7 mouse cellular contexts compared by ENCODE assay signal in genomic region chr17:25433617-25434606, GRCm38 (mm10). TPM values are rescaled to one million over a fixed set of nuclear protein-coding genes. Genes with fewer than 3 reads are reported as not detected.
DNase-seq lines count a peak whose midpoint lies in the region; ATAC-seq and TF ChIP-seq lines count a peak whose summit lies in the region.

TSS of gene Cacna1h (minus strand) at chr17:25433783.

- ATAC-seq in forebrain, embryonic 13.5 days: peak; percentile 86
- peak; percentile 89 for ATAC-seq in hindbrain, embryonic 13.5 days (ENCODE audit: low FRiP score)
- peak; percentile 91 for ATAC-seq in midbrain, embryonic 13.5 days

- H3K4me2 ChIP-seq in forebrain, embryonic 13.5 days: peak within 1 kb of the TSS; percentile 96
- peak within 1 kb of the TSS; percentile 72 for H3K4me2 ChIP-seq in hindbrain, embryonic 13.5 days
- peak within 1 kb of the TSS; percentile 87 for H3K4me2 ChIP-seq in midbrain, embryonic 13.5 days (replicated peaks)

- no peak for TF ChIP-seq EP300 in ES-Bruce4 (IDR thresholded peaks at IDR 0.05; ENCODE audit: insufficient read depth, low read depth, low read length)

- no peaks in the 10 kb centered on the region for H3K36me3 ChIP-seq in ES-Bruce4 (ENCODE audit: control insufficient read depth, insufficient read depth, low read length, poor library complexity, severe bottlenecking)
- no peaks in the 10 kb centered on the region for H3K36me3 ChIP-seq in forebrain, embryonic 13.5 days (ENCODE audit: poor library complexity, severe bottlenecking)
- no peaks in the 10 kb centered on the region for H3K36me3 ChIP-seq in hindbrain, embryonic 13.5 days
- no peaks in the 10 kb centered on the region for H3K36me3 ChIP-seq in midbrain, embryonic 13.5 days
- H3K36me3 ChIP-seq in splenic B cell, adult 2 months (ENCODE audit: control insufficient read depth, insufficient read depth, low read length, poor library complexity, severe bottlenecking): no peaks in the 10 kb centered on the region

- H3K4me3 ChIP-seq in ES-Bruce4 (ENCODE audit: low read depth, low read length): peak within 1 kb of the TSS; percentile 65
- H3K4me3 ChIP-seq in forebrain, embryonic 13.5 days: peak within 1 kb of the TSS; percentile 73
- H3K4me3 ChIP-seq in hindbrain, embryonic 13.5 days: peak within 1 kb of the TSS; percentile 80
- peak within 1 kb of the TSS; percentile 81 for H3K4me3 ChIP-seq in midbrain, embryonic 13.5 days (replicated peaks)

- no peak for TF ChIP-seq POLR2A in ES-Bruce4 (IDR thresholded peaks at IDR 0.05; ENCODE audit: insufficient read depth, low read length)

- intact Hi-C loops in left cerebral cortex, postnatal 25 days (cut with DNase I): no loop called here

- H3K9me3 ChIP-seq in ES-Bruce4 (replicated peaks; ENCODE audit: control insufficient read depth, insufficient read depth, low read length, poor library complexity, severe bottlenecking): no peaks in the 10 kb centered on the region
- H3K9me3 ChIP-seq in forebrain, embryonic 13.5 days (replicated peaks): no peaks in the 10 kb centered on the region
- no peaks in the 10 kb centered on the region for H3K9me3 ChIP-seq in hindbrain, embryonic 13.5 days
- no peaks in the 10 kb centered on the region for H3K9me3 ChIP-seq in midbrain, embryonic 13.5 days

- H3K4me1 ChIP-seq in ES-Bruce4 (ENCODE audit: control insufficient read depth, insufficient read depth, low read length): no peaks in the 10 kb centered on the region
- peaks cover 51% of the 10 kb centered on the region for H3K4me1 ChIP-seq in forebrain, embryonic 13.5 days
- peaks cover 52% of the 10 kb centered on the region for H3K4me1 ChIP-seq in hindbrain, embryonic 13.5 days (replicated peaks)
- H3K4me1 ChIP-seq in midbrain, embryonic 13.5 days (replicated peaks): peaks cover 44% of the 10 kb centered on the region

- 1% methylated on average over 85 of the region's 103 CpGs for WGBS in forebrain, embryonic 13.5 days
- WGBS in hindbrain, embryonic 13.5 days: 2% methylated on average over 62 of the region's 103 CpGs
- under 1% methylated on average over 93 of the region's 103 CpGs for WGBS in midbrain, embryonic 13.5 days

- DNase-seq in adrenal gland, adult (ENCODE audit: inconsistent age in 2 of 2, low spot score in 1 of 2): peak; percentile 85 to 92
- peak; percentile 45 to 78 for DNase-seq in left cerebral cortex, postnatal 25 days (ENCODE audit: low spot score in 2 of 2)
- peak; percentile 52 for DNase-seq in splenic B cell, adult 2 months (ENCODE audit: low read depth, low spot score)

- H3K27me3 ChIP-seq in ES-Bruce4 (ENCODE audit: control insufficient read depth, insufficient read depth, low read length, poor library complexity, severe bottlenecking): peaks cover 8% of the 10 kb centered on the region
- peaks cover 62% of the 10 kb centered on the region for H3K27me3 ChIP-seq in forebrain, embryonic 13.5 days
- peaks cover 57% of the 10 kb centered on the region for H3K27me3 ChIP-seq in hindbrain, embryonic 13.5 days
- H3K27me3 ChIP-seq in midbrain, embryonic 13.5 days: peaks cover 43% of the 10 kb centered on the region
- H3K27me3 ChIP-seq in splenic B cell, adult 2 months (ENCODE audit: control insufficient read depth, insufficient read depth, low read length, poor library complexity, severe bottlenecking): no peaks in the 10 kb centered on the region; the same call in 1 of the 2 replicates

- TF ChIP-seq CTCF in ES-Bruce4 (IDR thresholded peaks at IDR 0.05; ENCODE audit: low read depth, low read length): peak; percentile 46

- H3K27ac ChIP-seq in ES-Bruce4 (ENCODE audit: insufficient read depth, low read length): no peak within 1 kb of the TSS
- peak within 1 kb of the TSS; percentile 78 for H3K27ac ChIP-seq in forebrain, embryonic 13.5 days
- H3K27ac ChIP-seq in hindbrain, embryonic 13.5 days: peak within 1 kb of the TSS; percentile 90
- H3K27ac ChIP-seq in midbrain, embryonic 13.5 days: peak within 1 kb of the TSS; percentile 82

- H3K9ac ChIP-seq in ES-Bruce4 (ENCODE audit: low read depth, poor library complexity, severe bottlenecking): peak within 1 kb of the TSS; percentile 21
- H3K9ac ChIP-seq in forebrain, embryonic 13.5 days: peak within 1 kb of the TSS; percentile 89
- peak within 1 kb of the TSS; percentile 94 for H3K9ac ChIP-seq in hindbrain, embryonic 13.5 days
- H3K9ac ChIP-seq in midbrain, embryonic 13.5 days (replicated peaks): peak within 1 kb of the TSS; percentile 90

RNA-seq across cellular contexts. Expression of gene Cacna1h, which starts in this region (rescaled TPM):
- polyA plus RNA-seq in ES-Bruce4 (2011; ENCODE audit: insufficient read depth, insufficient read length, low read depth, missing spikeins): 4.4 and 5.6 TPM in 2 replicates
- 7.9 and 9.1 TPM in 2 replicates for polyA plus RNA-seq in forebrain, embryonic 13.5 days (2015; fragmentation: Nextera tagmentation; extraction: Ambion mirVana)
- 9.7 and 10.2 TPM in 2 replicates for polyA plus RNA-seq in hindbrain, embryonic 13.5 days (2015; fragmentation: Nextera tagmentation; extraction: Ambion mirVana)
- total RNA-seq in left cerebral cortex, postnatal 25 days (2021): 10 to 100 TPM; 39.0 to 39.5 TPM
- polyA plus RNA-seq in midbrain, embryonic 13.5 days (2015; fragmentation: Nextera tagmentation; extraction: Ambion mirVana): 8.6 and 11.5 TPM in 2 replicates

Comparison
In these comparisons a context has a peak if more than half of its experiments do, and no peak if none do; other contexts are left out.
1. H3K9ac ChIP-seq: peak in every context shown above with its lines; median percentile 94 in hindbrain, embryonic 13.5 days; 90 in midbrain, embryonic 13.5 days; 89 in forebrain, embryonic 13.5 days; 21 in ES-Bruce4.